Mouse (Mus musculus) E14TG2a.4 (cell line): ENCODE measurements around the gene Rfx5.

ENCODE experiments used
- CTCF ChIP-seq: conservative IDR thresholded peaks from 2 replicates; pipeline ENCODE4 v1.5.1; 2014; ENCODE audit warnings: low read length
- NANOG ChIP-seq: IDR thresholded peaks from 2 replicates; pipeline ENCODE4 v1.6.1; 2014; ENCODE audit warnings: borderline replicate concordance, low read length, mixed read lengths
- POU5F1 ChIP-seq: IDR thresholded peaks from 2 replicates; pipeline ENCODE4 v1.6.1; 2014; ENCODE audit warnings: low read length, borderline replicate concordance

DNA sequence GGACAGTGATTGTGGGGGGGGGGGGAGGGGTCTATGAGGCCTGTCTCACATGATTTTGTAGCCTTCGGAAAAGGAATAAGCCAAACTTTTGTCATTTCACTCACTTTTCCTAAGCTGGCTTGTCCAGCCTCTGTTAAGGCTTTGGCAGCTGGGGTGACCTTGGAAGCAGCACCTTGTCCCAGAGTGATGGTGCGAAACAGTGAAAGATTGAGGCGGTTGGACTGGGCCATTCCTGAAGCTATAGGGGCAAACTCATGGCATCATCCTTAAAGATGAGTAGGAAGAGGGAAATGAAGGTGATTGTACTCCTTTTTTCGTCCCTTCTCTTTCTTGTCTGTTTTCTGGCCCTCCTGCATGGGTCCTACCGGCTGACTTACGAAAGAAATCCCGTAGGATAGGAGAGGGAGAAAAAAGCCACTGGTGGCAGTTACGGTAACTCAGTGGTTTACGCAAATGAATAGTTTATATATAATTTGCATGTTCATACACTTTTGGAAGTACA, 20.2 kb downstream of the Rfx5 start:
- TF ChIP-seq CTCF (no peak), NANOG (no peak), POU5F1 (no peak)
